Mouse (Mus musculus) embryonic facial prominence, embryonic 14.5 days (tissue): ENCODE results near the gene Nat9. TPM values are rescaled to one million over a fixed set of nuclear protein-coding genes. Genes with fewer than 3 reads are reported as not detected.

Source experiments
- ATAC-seq: fragments of 200-750 bp; cut with Nextera tagmentation; 2 replicates; pipeline ENCODE4 v1.8.0; 2017; ENCODE audit warnings: low read depth, moderate number of reproducible peaks, moderate TSS enrichment
- DNase-seq: peaks from one replicate; pipeline ENCODE4 v3.0.0-alpha.2; 2015; ENCODE audit warnings: low spot score
- H3K27ac ChIP-seq: fragments of 300-500 bp; sonication (generic); replicated peaks from 2 replicates; pipeline ENCODE4 v1.5.1; 2014; ENCODE audit warnings: low read depth, mild to moderate bottlenecking, low read length, moderate library complexity
- H3K27me3 ChIP-seq: fragments of 300-500 bp; sonication (generic); replicated peaks from 2 replicates; pipeline ENCODE4 v1.6.1; 2014; ENCODE audit warnings: low read length; ENCODE audit not compliant: control insufficient read depth, insufficient read depth
- H3K36me3 ChIP-seq: fragments of 300-500 bp; sonication (generic); 2 replicates; pipeline ENCODE4 v1.6.1; 2014; ENCODE audit warnings: low read length, mixed read lengths; ENCODE audit not compliant: control insufficient read depth, insufficient read depth
- H3K4me1 ChIP-seq: fragments of 300-500 bp; sonication (generic); 2 replicates; pipeline ENCODE4 v1.6.1; 2014; ENCODE audit warnings: antibody characterized with exemption, low read length; ENCODE audit not compliant: control insufficient read depth, insufficient read depth
- H3K4me2 ChIP-seq: fragments of 300-500 bp; sonication (generic); 2 replicates; pipeline ENCODE4 v1.6.1; 2014; ENCODE audit warnings: low read depth, mild to moderate bottlenecking, low read length, moderate library complexity, mixed read lengths
- H3K4me3 ChIP-seq: fragments of 300-500 bp; sonication (generic); 2 replicates; pipeline ENCODE4 v1.5.1; 2014; ENCODE audit warnings: low read depth, mild to moderate bottlenecking, low read length
- H3K9ac ChIP-seq: fragments of 300-500 bp; sonication (generic); 2 replicates; pipeline ENCODE4 v1.6.1; 2014; ENCODE audit warnings: low read depth, mild to moderate bottlenecking, low read length, moderate library complexity, mixed read lengths
- H3K9me3 ChIP-seq: fragments of 300-500 bp; sonication (generic); 2 replicates; pipeline ENCODE4 v1.6.1; 2016; ENCODE audit warnings: low read length; ENCODE audit not compliant: control insufficient read depth
- WGBS: fragments of 180-500 bp; shearing (Covaris S2); extraction: QIAGEN DNeasy Blood & Tissue Kit; methylation state at CpG from one replicate; pipeline ENCODE4 v1.1.7; 2014; 5-methylcytosine and 5-hydroxymethylcytosine counted together
- polyA plus RNA-seq: library from polyadenylated mRNA; unstranded; fragments of >200 nt; fragmentation: Nextera tagmentation; extraction: Ambion mirVana; gene quantifications from 2 replicates; pipeline ENCODE4 v1.2.1, GENCODE M21; 2014

The Nat9 gene
- polyA plus RNA-seq, 1 experiment from 2014 or later = 20.0 TPM

DNA sequence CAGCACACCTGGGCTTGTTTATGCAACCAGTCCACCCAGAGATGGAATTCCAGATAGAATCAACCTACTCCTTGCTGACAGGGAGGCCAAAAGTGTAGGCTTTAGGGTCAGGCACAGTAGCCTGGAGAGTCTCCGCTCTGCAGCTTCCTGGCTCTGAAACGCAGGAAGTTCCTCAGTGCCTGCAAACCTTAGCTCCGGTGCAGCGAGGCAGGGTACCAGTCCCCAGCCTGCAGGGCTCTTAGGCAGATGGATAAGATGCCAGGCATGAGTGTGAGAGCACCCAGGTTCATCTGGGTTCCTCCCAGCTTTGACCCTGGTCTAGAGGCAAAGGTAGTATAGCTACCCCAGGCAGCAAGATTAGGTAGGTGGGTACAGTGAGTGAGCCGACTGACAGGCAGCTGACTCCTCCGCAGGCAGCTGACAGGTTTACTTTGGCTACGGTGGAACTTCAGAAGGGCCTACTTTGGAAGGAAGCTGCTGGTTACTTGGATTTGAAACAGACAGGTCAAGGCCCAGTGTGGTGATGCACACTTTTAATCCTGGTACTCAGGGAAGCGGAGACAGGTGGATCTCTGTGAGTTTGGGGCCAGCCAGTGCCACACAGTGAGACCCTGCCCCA, 19.9 kb downstream of the Nat9 start:
- WGBS = 64% methylated on average over 7 of the region's 8 CpGs
- H3K4me3 ChIP-seq = no peak overlapping the region

DNA sequence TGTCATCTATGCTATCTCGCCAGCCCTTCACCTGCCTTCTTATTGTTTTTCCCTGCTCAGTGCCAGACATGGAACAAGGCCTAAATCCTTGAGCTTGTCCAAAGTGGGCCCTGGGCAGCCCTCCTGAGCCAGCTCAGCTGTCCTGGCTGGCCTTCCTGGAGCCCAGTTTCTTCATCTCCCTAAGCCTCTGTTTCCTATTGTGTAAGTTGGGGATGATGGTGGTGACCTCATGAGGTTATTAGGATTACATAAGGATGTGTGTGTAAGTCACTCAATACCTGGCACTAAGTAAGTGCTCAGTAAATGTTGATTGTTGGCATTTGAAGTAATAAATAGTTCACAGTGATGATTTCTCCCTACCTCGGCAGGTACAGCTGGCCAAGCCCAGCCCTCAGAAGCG, 20.9 kb downstream of the Nat9 start:
- no peaks in the 10 kb centered on the region for H3K9me3 ChIP-seq
- no peak for DNase-seq
- no peaks in the 10 kb centered on the region for H3K36me3 ChIP-seq
- ATAC-seq = no peak
- no peak overlapping the region for H3K4me2 ChIP-seq
- peaks cover 32% of the 10 kb centered on the region for H3K27me3 ChIP-seq
- H3K4me3 ChIP-seq = no peak overlapping the region
- WGBS = 79% methylated on average over 3 of the region's 3 CpGs
- H3K27ac ChIP-seq = no peak overlapping the region
- H3K9ac ChIP-seq = no peak overlapping the region
- H3K4me1 ChIP-seq = peaks cover 25% of the 10 kb centered on the region

More for the DNA sequence above, 19.9 kb downstream of the Nat9 start:
- H3K27ac ChIP-seq = no peak overlapping the region
- DNase-seq = no peak
- H3K36me3 ChIP-seq = no peaks in the 10 kb centered on the region
- peaks cover 26% of the 10 kb centered on the region for H3K4me1 ChIP-seq
- no peak for ATAC-seq
- no peaks in the 10 kb centered on the region for H3K9me3 ChIP-seq
- no peak overlapping the region for H3K9ac ChIP-seq
- H3K4me2 ChIP-seq = no peak overlapping the region
- peaks cover 32% of the 10 kb centered on the region for H3K27me3 ChIP-seq

DNA sequence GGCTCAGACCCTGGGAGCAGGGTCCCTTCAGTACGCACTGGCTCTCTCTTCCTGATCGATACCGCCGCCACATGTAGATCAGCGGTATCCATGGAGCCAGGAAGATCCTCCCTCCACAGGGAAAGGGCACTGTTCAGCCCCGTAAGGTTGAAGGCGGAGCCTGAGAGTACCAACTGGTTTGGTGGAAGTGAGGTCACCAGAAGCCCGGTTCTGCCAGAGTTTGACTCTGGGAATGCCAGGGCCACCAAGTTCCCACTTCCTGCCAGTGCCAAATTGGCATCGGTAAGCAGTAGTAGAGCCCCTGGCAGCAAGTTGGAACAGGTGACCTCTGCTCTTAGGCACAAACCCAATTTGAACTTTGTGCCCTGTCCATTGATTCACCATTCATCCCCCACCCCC, 22.7 kb downstream of the Nat9 start:
- no peaks in the 10 kb centered on the region for H3K36me3 ChIP-seq
- WGBS = 3% methylated on average over 9 of the region's 9 CpGs
- H3K9ac ChIP-seq = peak overlapping the region; percentile 59; the same call in 1 of the 2 replicates
- no peak for DNase-seq
- H3K4me2 ChIP-seq = peak overlapping the region; percentile 91
- peak overlapping the region; percentile 66 for H3K4me3 ChIP-seq
- H3K27me3 ChIP-seq = peaks cover 34% of the 10 kb centered on the region
- peaks cover 25% of the 10 kb centered on the region for H3K4me1 ChIP-seq
- ATAC-seq = no peak
- no peaks in the 10 kb centered on the region for H3K9me3 ChIP-seq
- H3K27ac ChIP-seq = no peak overlapping the region

DNA sequence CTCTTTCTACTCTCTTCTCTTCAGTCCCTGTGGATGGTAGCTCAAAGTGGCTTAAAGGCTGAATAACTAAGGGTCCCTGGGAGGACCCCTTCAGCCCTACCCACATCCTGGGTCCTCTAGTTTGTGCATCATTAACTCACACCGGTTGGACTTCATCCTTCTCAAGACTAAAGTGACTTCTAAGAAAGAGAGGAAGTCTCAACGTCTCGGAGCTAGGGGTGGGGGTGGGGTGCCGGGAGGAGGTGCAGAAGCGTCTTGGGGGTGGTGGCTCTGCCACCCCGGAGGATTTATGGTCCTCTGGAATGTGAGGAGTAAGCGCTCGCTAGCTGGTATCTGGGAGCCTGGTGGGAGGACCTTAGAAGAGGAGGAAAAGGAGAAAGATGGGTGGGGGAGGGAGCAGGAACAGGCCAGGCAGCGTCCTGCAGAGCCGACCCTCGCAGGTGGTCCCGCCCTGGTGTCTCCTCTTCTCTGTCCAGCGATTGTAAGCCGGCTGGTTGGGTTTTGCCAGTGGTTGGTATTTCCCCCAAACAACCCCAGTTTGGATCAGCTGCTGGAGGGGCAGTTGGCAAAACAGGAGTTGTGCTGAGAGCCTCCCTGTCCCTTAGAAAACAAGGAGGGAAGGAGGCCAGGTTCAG, 23.2 kb downstream of the Nat9 start:
- H3K4me3 ChIP-seq = peak overlapping the region; percentile 66
- DNase-seq = no peak
- WGBS = 0% methylated on average over 12 of the region's 14 CpGs

DNA sequence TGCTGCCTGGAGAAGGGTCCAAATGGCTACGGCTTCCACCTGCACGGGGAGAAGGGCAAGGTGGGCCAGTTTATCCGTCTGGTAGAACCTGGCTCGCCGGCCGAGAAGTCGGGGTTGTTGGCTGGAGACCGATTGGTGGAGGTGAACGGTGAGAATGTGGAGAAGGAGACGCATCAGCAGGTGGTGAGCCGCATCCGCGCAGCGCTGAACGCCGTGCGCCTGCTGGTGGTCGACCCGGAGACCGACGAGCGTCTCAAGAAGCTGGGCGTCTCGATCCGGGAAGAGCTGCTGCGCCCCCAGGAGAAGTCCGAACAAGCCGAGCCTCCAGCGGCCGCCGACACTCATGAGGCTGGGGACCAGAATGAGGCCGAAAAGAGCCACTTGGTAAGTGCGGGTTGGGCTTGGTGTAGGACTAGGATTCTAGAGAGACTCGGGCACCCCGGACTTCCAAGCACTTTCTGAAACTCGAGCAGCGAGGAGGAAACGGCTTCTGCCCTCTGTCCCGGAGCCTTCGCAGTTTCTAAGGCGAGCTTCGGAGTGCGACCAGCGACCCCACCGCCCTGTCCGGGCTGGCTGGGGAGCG, 24.0 kb downstream of the Nat9 start:
- no peaks in the 10 kb centered on the region for H3K9me3 ChIP-seq
- H3K9ac ChIP-seq = peak overlapping the region; percentile 59
- no peak overlapping the region for H3K27ac ChIP-seq
- WGBS = under 1% methylated on average over 33 of the region's 47 CpGs
- DNase-seq (peak; percentile 26), ATAC-seq (peak; percentile 30)
- H3K4me1 ChIP-seq = peaks cover 25% of the 10 kb centered on the region
- H3K4me3 ChIP-seq = peak overlapping the region; percentile 66
- peak overlapping the region; percentile 91 for H3K4me2 ChIP-seq
- no peaks in the 10 kb centered on the region for H3K36me3 ChIP-seq
- peaks cover 34% of the 10 kb centered on the region for H3K27me3 ChIP-seq

More for the DNA sequence above, 23.2 kb downstream of the Nat9 start:
- Histone ChIP-seq H3K27ac (no peak overlapping the region), H3K27me3 (peaks cover 34% of the 10 kb centered on the region), H3K36me3 (no peaks in the 10 kb centered on the region), H3K9ac (peak overlapping the region; percentile 59), H3K4me1 (peaks cover 25% of the 10 kb centered on the region), H3K4me2 (peak overlapping the region; percentile 91), H3K9me3 (no peaks in the 10 kb centered on the region)
- no peak for ATAC-seq

DNA sequence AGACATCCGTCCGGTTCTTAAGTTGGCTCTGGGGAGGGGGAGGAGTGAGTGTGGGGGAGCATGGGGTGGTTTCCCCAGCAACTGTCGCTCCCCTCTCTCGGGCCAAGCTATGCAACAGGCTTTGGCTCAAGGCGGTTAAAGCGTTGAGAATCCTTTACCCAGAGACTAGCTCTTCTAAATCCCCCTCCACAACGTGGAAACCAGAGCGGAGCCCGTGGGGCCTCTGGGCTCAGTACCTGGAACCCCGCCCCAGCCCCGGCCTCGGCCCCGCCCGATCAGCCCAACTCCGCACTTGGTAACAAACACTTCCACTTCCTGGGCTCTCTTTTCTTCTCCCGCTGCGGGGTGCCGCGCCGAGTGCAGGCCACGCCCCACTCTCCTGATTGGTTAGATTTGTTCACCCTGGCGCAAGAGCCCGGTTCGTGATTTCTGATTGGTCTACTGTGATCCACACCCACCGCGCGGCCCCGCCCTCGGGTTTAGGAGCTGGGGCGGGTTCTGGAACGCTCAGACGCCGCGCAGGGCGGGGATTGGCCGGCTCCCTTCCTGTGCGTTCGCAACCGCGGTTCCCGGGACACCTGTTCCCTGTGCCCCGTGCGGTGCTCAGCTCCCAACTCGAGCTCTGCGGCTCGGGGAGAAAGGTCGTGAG, 24.7 kb downstream of the Nat9 start, which contains the start of gene Slc9a3r1:
Gene Slc9a3r1, plus strand, starts transcription at position 510 of the 649 bp plus-strand sequence.
- DNase-seq (peak; percentile 99), ATAC-seq (peak; percentile 97)
- no peaks in the 10 kb centered on the region for H3K36me3 ChIP-seq
- peak within 1 kb of the TSS; percentile 41; the same call in 1 of the 2 replicates for H3K27ac ChIP-seq
- under 1% methylated on average over 34 of the region's 47 CpGs for WGBS
- peaks cover 31% of the 10 kb centered on the region for H3K4me1 ChIP-seq
- peak within 1 kb of the TSS; percentile 66 for H3K4me3 ChIP-seq
- H3K4me2 ChIP-seq = peak within 1 kb of the TSS; percentile 91
- peak within 1 kb of the TSS; percentile 59 for H3K9ac ChIP-seq
- no peaks in the 10 kb centered on the region for H3K9me3 ChIP-seq
- peaks cover 34% of the 10 kb centered on the region for H3K27me3 ChIP-seq

DNA sequence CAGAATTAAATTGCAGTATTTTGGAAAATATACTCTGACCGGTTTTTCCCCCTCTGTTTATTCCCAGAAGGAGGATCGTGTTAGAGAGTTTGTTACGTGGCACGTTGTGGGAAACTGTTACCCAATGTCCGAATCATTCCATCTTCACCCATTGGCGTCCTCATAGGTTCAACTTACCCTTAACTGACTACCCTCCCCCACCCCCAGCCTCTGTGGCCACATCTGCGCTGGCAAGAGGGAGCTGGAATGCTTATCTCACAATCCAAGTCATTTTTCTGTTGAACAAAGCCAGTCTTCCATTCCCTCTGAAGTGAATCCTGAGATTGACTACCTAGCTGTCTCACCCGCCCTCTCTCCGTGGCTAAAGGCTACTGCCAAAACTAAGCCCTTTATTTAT, 25.5 kb downstream of the Nat9 start:
- H3K36me3 ChIP-seq = no peaks in the 10 kb centered on the region
- no peak overlapping the region for H3K9ac ChIP-seq
- no peak for DNase-seq
- H3K4me3 ChIP-seq = peak overlapping the region; percentile 66; the same call in 1 of the 2 replicates
- no peaks in the 10 kb centered on the region for H3K9me3 ChIP-seq
- 17% methylated on average over 9 of the region's 9 CpGs for WGBS
- H3K4me1 ChIP-seq = peaks cover 32% of the 10 kb centered on the region
- H3K27ac ChIP-seq = no peak overlapping the region
- peak overlapping the region; percentile 91; the same call in 1 of the 2 replicates for H3K4me2 ChIP-seq
- no peak for ATAC-seq
- peaks cover 34% of the 10 kb centered on the region for H3K27me3 ChIP-seq

DNA sequence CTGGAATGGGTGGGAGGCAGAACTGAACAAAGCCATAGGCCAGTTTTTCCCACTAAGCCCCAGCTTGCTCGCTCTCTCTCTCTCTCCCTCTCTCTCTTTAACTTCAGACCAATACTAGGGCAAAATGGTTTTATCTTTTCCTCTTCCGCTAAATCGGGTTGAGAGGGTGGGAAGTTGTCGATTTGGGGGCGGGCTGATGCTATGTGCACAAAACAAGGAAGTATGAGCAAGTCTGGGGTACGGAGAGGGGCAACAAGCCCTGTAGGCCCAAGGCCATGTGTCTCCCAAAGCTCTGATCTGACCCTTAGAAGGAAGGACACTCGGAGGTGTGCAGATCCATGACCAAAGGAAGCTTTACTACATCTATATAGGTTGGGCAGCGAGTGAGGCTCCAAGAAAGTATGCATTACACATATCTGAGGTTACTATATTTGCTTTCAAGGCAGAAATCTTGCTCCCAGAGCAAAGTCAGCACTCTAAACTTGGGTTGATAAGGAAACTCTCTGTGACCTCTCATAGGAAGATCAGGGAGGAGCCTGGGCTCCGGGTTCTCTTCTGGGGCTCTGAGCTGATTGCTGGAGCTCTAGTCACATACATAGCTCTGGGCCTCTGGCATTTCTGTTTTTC, 26.0 kb downstream of the Nat9 start:
- H3K27me3 ChIP-seq = peaks cover 34% of the 10 kb centered on the region

More for the DNA sequence above, 26.0 kb downstream of the Nat9 start:
- WGBS = 58% methylated on average over 9 of the region's 9 CpGs
- DNase-seq = no peak
- no peaks in the 10 kb centered on the region for H3K9me3 ChIP-seq
- no peak overlapping the region for H3K9ac ChIP-seq
- peaks cover 32% of the 10 kb centered on the region for H3K4me1 ChIP-seq
- no peak for ATAC-seq
- no peak overlapping the region for H3K27ac ChIP-seq
- H3K4me2 ChIP-seq = no peak overlapping the region
- H3K4me3 ChIP-seq = no peak overlapping the region
- no peaks in the 10 kb centered on the region for H3K36me3 ChIP-seq
